Mouse (Mus musculus) MEL (cell line): Measurements from ENCODE around the gene Tbca. TPM values are rescaled to one million over a fixed set of nuclear protein-coding genes. Genes with fewer than 3 reads are reported as not detected.
A peak's percentile ranks its signal among the peaks of the same experiment; 100 is the strongest.

Experiments
- DNase-seq: peaks from one replicate; pipeline ENCODE4 v3.0.0; 2011; ENCODE audit warnings: low read depth, low spot score
- H3K27ac ChIP-seq: 2 replicates; pipeline ENCODE4 v1.5.1; 2012; ENCODE audit warnings: low read depth, mild to moderate bottlenecking, control low read depth, low read length, moderate library complexity; ENCODE audit not compliant: control insufficient read depth
- H3K27me3 ChIP-seq, 2 experiments: fragments of 150-350 bp in 1 of 2; sonication (generic) in 1 of 2; 2 replicates each; pipeline ENCODE4 v1.6.1; 2012; ENCODE audit warnings: low read length in 2 of 2, mild to moderate bottlenecking in 2 of 2, improper control_type of control experiment in 1 of 2, moderate library complexity in 1 of 2; ENCODE audit not compliant: insufficient read depth in 2 of 2, control insufficient read depth in 1 of 2
- H3K36me3 ChIP-seq, 2 experiments: 2 replicates each; pipeline ENCODE4 v1.6.1; 2012 to 2014; ENCODE audit warnings: low read length in 2 of 2, improper control_type of control experiment in 1 of 2, inconsistent platforms in 1 of 2, mild to moderate bottlenecking in 1 of 2; ENCODE audit not compliant: insufficient read depth in 2 of 2, control insufficient read depth in 1 of 2
- H3K4me1 ChIP-seq, 2 experiments: fragments of 150-350 bp in 1 of 2; sonication (generic) in 1 of 2; 2 replicates each; pipeline ENCODE4 v1.6.1; 2012; ENCODE audit warnings: low read length in 2 of 2, improper control_type of control experiment in 1 of 2, mild to moderate bottlenecking in 1 of 2; ENCODE audit not compliant: insufficient read depth in 2 of 2, control insufficient read depth in 1 of 2
- H3K4me3 ChIP-seq, 2 experiments: fragments of 150-350 bp in 1 of 2; sonication (generic) in 1 of 2; 2 replicates each; pipeline ENCODE4 v1.5.1; 2012; ENCODE audit warnings: low read depth in 2 of 2, low read length in 2 of 2, mild to moderate bottlenecking in 2 of 2, moderate library complexity in 2 of 2, control low read depth in 1 of 2, improper control_type of control experiment in 1 of 2; ENCODE audit not compliant: control insufficient read depth in 1 of 2, insufficient read depth in 1 of 2
- H3K79me2 ChIP-seq: 2 replicates; pipeline ENCODE4 v1.6.1; 2012; ENCODE audit warnings: mild to moderate bottlenecking, low read length, moderate library complexity; ENCODE audit not compliant: control insufficient read depth, poor library complexity, insufficient read depth
- H3K9ac ChIP-seq: 2 replicates; pipeline ENCODE4 v1.6.1; 2012; ENCODE audit warnings: low read depth, mild to moderate bottlenecking, control low read depth, low read length, moderate library complexity; ENCODE audit not compliant: control insufficient read depth, poor library complexity, severe bottlenecking
- H3K9me3 ChIP-seq: fragments of 150-350 bp; sonication (generic); replicated peaks from 2 replicates; pipeline ENCODE4 v1.6.1; 2012; ENCODE audit warnings: mild to moderate bottlenecking, low read length, improper control_type of control experiment, moderate library complexity; ENCODE audit not compliant: insufficient read depth
- BHLHE40 ChIP-seq: IDR thresholded peaks from 2 replicates; pipeline ENCODE4 v1.6.1; 2012; ENCODE audit warnings: low read depth, mild to moderate bottlenecking, inconsistent platforms, low read length, improper control_type of control experiment, borderline replicate concordance
- CTCF ChIP-seq, 3 experiments: IDR thresholded peaks in 2 of 3; conservative IDR thresholded peaks in 1 of 3; 2 replicates each; pipeline ENCODE4 v1.5.1; 2011 to 2012; ENCODE audit warnings: low read length in 3 of 3, low read depth in 2 of 3, mild to moderate bottlenecking in 2 of 3, improper control_type of control experiment in 1 of 3, inconsistent platforms in 1 of 3, mixed read lengths in 1 of 3, moderate library complexity in 1 of 3; ENCODE audit not compliant: control insufficient read depth in 1 of 3, insufficient read depth in 1 of 3, poor library complexity in 1 of 3, severe bottlenecking in 1 of 3
- E2F4 ChIP-seq: IDR thresholded peaks from 2 replicates; pipeline ENCODE4 v1.6.1; 2011; ENCODE audit warnings: low read depth, low read length, improper control_type of control experiment, borderline replicate concordance
- ELF1 ChIP-seq: IDR thresholded peaks from 2 replicates; pipeline ENCODE4 v1.6.1; 2014; ENCODE audit warnings: low read depth, mild to moderate bottlenecking, inconsistent platforms, low read length, improper control_type of control experiment, moderate library complexity
- EP300 ChIP-seq, 2 experiments: IDR thresholded peaks; 2 replicates each; pipeline ENCODE4 v1.6.1; 2011; ENCODE audit warnings: improper control_type of control experiment in 2 of 2, low read length in 2 of 2, low read depth in 1 of 2, mild to moderate bottlenecking in 1 of 2
- ETS1 ChIP-seq: IDR thresholded peaks from 2 replicates; pipeline ENCODE4 v1.6.1; 2012; ENCODE audit warnings: low read depth, mild to moderate bottlenecking, inconsistent platforms, low read length, improper control_type of control experiment, moderate library complexity
- GABPA ChIP-seq: IDR thresholded peaks from 2 replicates; pipeline ENCODE4 v1.6.1; 2012; ENCODE audit warnings: low read depth, mild to moderate bottlenecking, inconsistent platforms, low read length, improper control_type of control experiment, moderate library complexity
- GATA1 ChIP-seq: IDR thresholded peaks from 2 replicates; pipeline ENCODE4 v1.6.1; 2011; ENCODE audit warnings: low read depth, low read length, improper control_type of control experiment
- HCFC1 ChIP-seq: IDR thresholded peaks from 2 replicates; pipeline ENCODE4 v1.6.1; 2012; ENCODE audit warnings: low read depth, mild to moderate bottlenecking, inconsistent platforms, low read length, improper control_type of control experiment, moderate library complexity
- JUND ChIP-seq: IDR thresholded peaks from 2 replicates; pipeline ENCODE4 v1.6.1; 2011; ENCODE audit warnings: low read depth, mild to moderate bottlenecking, improper control_type of control experiment, low read length
- KAT2A ChIP-seq: conservative IDR thresholded peaks from 2 replicates; pipeline ENCODE4 v1.6.1; 2012; ENCODE audit warnings: low read depth, low read length, improper control_type of control experiment, inconsistent platforms
- MAX ChIP-seq: IDR thresholded peaks from 2 replicates; pipeline ENCODE4 v1.6.1; 2011; ENCODE audit warnings: low read length, improper control_type of control experiment
- MAZ ChIP-seq: IDR thresholded peaks from 2 replicates; pipeline ENCODE4 v1.6.1; 2012; ENCODE audit warnings: low read depth, mild to moderate bottlenecking, inconsistent platforms, low read length, improper control_type of control experiment
- MXI1 ChIP-seq: IDR thresholded peaks from 2 replicates; pipeline ENCODE4 v1.6.1; 2011; ENCODE audit warnings: mild to moderate bottlenecking, low read depth, low read length, improper control_type of control experiment
- MYB ChIP-seq: IDR thresholded peaks from 2 replicates; pipeline ENCODE4 v1.6.1; 2011; ENCODE audit warnings: mild to moderate bottlenecking, low read depth, low read length, improper control_type of control experiment
- MYC ChIP-seq: IDR thresholded peaks from 2 replicates; pipeline ENCODE4 v1.6.1; 2011; ENCODE audit warnings: low read depth, mild to moderate bottlenecking, low read length, improper control_type of control experiment, moderate library complexity
- NELFE ChIP-seq: IDR thresholded peaks from 2 replicates; pipeline ENCODE4 v1.6.1; 2011; ENCODE audit warnings: low read depth, low read length, improper control_type of control experiment
- NRF1 ChIP-seq: IDR thresholded peaks from 2 replicates; pipeline ENCODE4 v1.6.1; 2014; ENCODE audit warnings: low read depth, mild to moderate bottlenecking, inconsistent platforms, low read length, improper control_type of control experiment, moderate library complexity; ENCODE audit not compliant: poor library complexity, insufficient read depth, severe bottlenecking
- POLR2A ChIP-seq, 2 experiments: IDR thresholded peaks; 2 replicates each; pipeline ENCODE4 v1.6.1; 2011 to 2012; ENCODE audit warnings: low read length in 2 of 2, mild to moderate bottlenecking in 2 of 2, control low read depth in 1 of 2, improper control_type of control experiment in 1 of 2, low read depth in 1 of 2, moderate library complexity in 1 of 2; ENCODE audit not compliant: control insufficient read depth in 1 of 2, insufficient read depth in 1 of 2, poor library complexity in 1 of 2
- POLR2AphosphoS2 ChIP-seq: IDR thresholded peaks from 2 replicates; pipeline ENCODE4 v1.6.1; 2011; ENCODE audit warnings: low read length, improper control_type of control experiment
- POLR2AphosphoS5 ChIP-seq: IDR thresholded peaks from 2 replicates; pipeline ENCODE4 v1.6.1; 2012; ENCODE audit warnings: low read depth, borderline replicate concordance, mild to moderate bottlenecking, inconsistent platforms, low read length, moderate library complexity, mixed read lengths
- RCOR1 ChIP-seq: IDR thresholded peaks from 2 replicates; pipeline ENCODE4 v1.6.1; 2012; ENCODE audit warnings: low read depth, mild to moderate bottlenecking, inconsistent platforms, low read length, improper control_type of control experiment
- SIN3A ChIP-seq: IDR thresholded peaks from 2 replicates; pipeline ENCODE4 v1.6.1; 2012; ENCODE audit warnings: low read length, improper control_type of control experiment, inconsistent platforms
- SMC3 ChIP-seq: IDR thresholded peaks from 2 replicates; pipeline ENCODE4 v1.6.1; 2011; ENCODE audit warnings: low read depth, low read length, improper control_type of control experiment
- TAL1 ChIP-seq: IDR thresholded peaks from 2 replicates; pipeline ENCODE4 v1.6.1; 2012; ENCODE audit warnings: mild to moderate bottlenecking, inconsistent platforms, low read length, moderate library complexity, mixed read lengths
- TBP ChIP-seq: IDR thresholded peaks from 2 replicates; pipeline ENCODE4 v1.8.0; 2011; ENCODE audit warnings: low read depth, low read length, improper control_type of control experiment
- TCF12 ChIP-seq: IDR thresholded peaks from 2 replicates; pipeline ENCODE4 v1.6.1; 2014; ENCODE audit warnings: low read depth, mild to moderate bottlenecking, inconsistent platforms, low read length, improper control_type of control experiment, moderate library complexity
- UBTF ChIP-seq: IDR thresholded peaks from 2 replicates; pipeline ENCODE4 v1.6.1; 2012; ENCODE audit warnings: low read depth, mild to moderate bottlenecking, inconsistent platforms, low read length, improper control_type of control experiment, moderate library complexity, borderline replicate concordance; ENCODE audit not compliant: insufficient read depth
- USF1 ChIP-seq: IDR thresholded peaks from 2 replicates; pipeline ENCODE4 v1.6.1; 2014; ENCODE audit warnings: low read depth, mild to moderate bottlenecking, inconsistent platforms, low read length, improper control_type of control experiment, moderate library complexity
- USF2 ChIP-seq, 2 experiments: IDR thresholded peaks; 2 replicates each; pipeline ENCODE4 v1.6.1; 2011 to 2012; ENCODE audit warnings: improper control_type of control experiment in 2 of 2, low read length in 2 of 2, borderline replicate concordance in 1 of 2, inconsistent platforms in 1 of 2, low read depth in 1 of 2, mild to moderate bottlenecking in 1 of 2; ENCODE audit not compliant: insufficient read depth in 1 of 2
- ZKSCAN1 ChIP-seq: IDR thresholded peaks from 2 replicates; pipeline ENCODE4 v1.6.1; 2012; ENCODE audit warnings: low read depth, mild to moderate bottlenecking, inconsistent platforms, low read length, improper control_type of control experiment, moderate library complexity
- ZMIZ1 ChIP-seq: IDR thresholded peaks from 2 replicates; pipeline ENCODE4 v1.6.1; 2012; ENCODE audit warnings: low read depth, mild to moderate bottlenecking, inconsistent platforms, low read length, improper control_type of control experiment, moderate library complexity
- ZNF384 ChIP-seq: IDR thresholded peaks from 2 replicates; pipeline ENCODE4 v1.6.1; 2012; ENCODE audit warnings: low read depth, mild to moderate bottlenecking, inconsistent platforms, low read length, improper control_type of control experiment
- polyA plus RNA-seq, 2 experiments: library from polyadenylated mRNA; stranded (reverse) in 1 of 2; unstranded in 1 of 2; fragments of >175 nt in 1 of 2; fragments of >200 nt in 1 of 2; gene quantifications; 2 replicates each; pipeline versions ENCODE4 v1.2.1 to v1.2.4; 2012; ENCODE audit warnings: low replicate concordance in 2 of 2, low read depth in 1 of 2; ENCODE audit not compliant: insufficient read length in 2 of 2, insufficient read depth in 1 of 2, missing spikeins in 1 of 2
- total RNA-seq: library from RNA; depleted of rRNA; stranded (reverse); fragments of 300-350 nt; gene quantifications from 2 replicates; pipeline ENCODE4 v1.2.3, GENCODE M21; 2012; rRNA removed

The Tbca gene
- total RNA-seq: 263 and 264 TPM in 2 replicates
- polyA plus RNA-seq: 100 to 1,000 TPM in 1 of 2 experiments, not detected in 1; 155 TPM

- TF ChIP-seq GABPA (no peak), POLR2A (IDR thresholded peaks at IDR 0.05; ENCODE audit: control insufficient read depth in 1 of 2, insufficient read depth in 1 of 2, low read depth in 1 of 2, low read length in 2 of 2, poor library complexity in 1 of 2) (peak; percentile 90 to 91; a peak in 3 of 4 replicates), EP300 (IDR thresholded peaks at IDR 0.05; ENCODE audit: low read depth in 1 of 2, low read length in 2 of 2) (no peak), MYB (no peak), ETS1 (peak; percentile 14; the same call in 1 of the 2 replicates), JUND (no peak), RCOR1 (no peak), SIN3A (peak; percentile 67), ELF1 (no peak), MAX (0 out of 2 replicates have a peak, but pooled peaks have one; percentile 15), NELFE (peak; percentile 85), SMC3 (no peak), NRF1 (peak; percentile 88), MYC (no peak), E2F4 (no peak), TCF12 (peak; percentile 62), CTCF (IDR thresholded peaks at IDR 0.05 in 2 of 3, conservative IDR thresholded peaks at IDR 0.05 in 1 of 3; ENCODE audit: control insufficient read depth in 1 of 3, insufficient read depth in 1 of 3, low read depth in 2 of 3, low read length in 3 of 3, poor library complexity in 1 of 3, severe bottlenecking in 1 of 3) (no peak), TBP (peak; percentile 75), BHLHE40 (peak; percentile 59; the same call in 1 of the 2 replicates), MAZ (no peak), USF2 (IDR thresholded peaks at IDR 0.05; ENCODE audit: borderline replicate concordance in 1 of 2, insufficient read depth in 1 of 2, low read depth in 1 of 2, low read length in 2 of 2) (no peak), ZKSCAN1 (no peak), POLR2AphosphoS2 (peak; percentile 64; the same call in 1 of the 2 replicates), TAL1 (no peak), HCFC1 (peak; percentile 59), UBTF (no peak), MXI1 (peak; percentile 85), GATA1 (no peak), POLR2AphosphoS5 (no peak), ZMIZ1 (peak; percentile 79; the same call in 1 of the 2 replicates), KAT2A (no peak), ZNF384 (no peak), USF1 (no peak)
Observed at GRCm38 (mm10) chr13:94788771-94789649, at the start of gene Tbca. Gene Tbca (plus strand): TSS chr13:94788910.

More at GRCm38 (mm10) chr13:94788771-94789649, at the start of gene Tbca:
- Histone ChIP-seq H3K4me1 (peaks cover 0 to 14% of the 10 kb centered on the region in 2 experiments), H3K36me3 (peaks cover 0 to 16% of the 10 kb centered on the region in 2 experiments; a peak in 2 of 4 replicates), H3K9ac (peak within 1 kb of the TSS; percentile 92), H3K9me3 (no peaks in the 10 kb centered on the region), H3K4me3 (peak within 1 kb of the TSS; percentile 76 to 89), H3K79me2 (peaks cover 33% of the 10 kb centered on the region), H3K27ac (peak within 1 kb of the TSS; percentile 56; the same call in 1 of the 2 replicates), H3K27me3 (no peaks in the 10 kb centered on the region; a peak in 1 of 4 replicates)
- peak; percentile 92 for DNase-seq
